Mouse (Mus musculus) frontal cortex, adult 2 months (tissue): ENCODE data around the gene Ccl8. TPM values are rescaled to one million over a fixed set of nuclear protein-coding genes. Genes with fewer than 3 reads are reported as not detected.

Experiments
- DNase-seq, 2 experiments: peaks; one replicate each; pipeline ENCODE4 v3.0.0; 2022; ENCODE audit warnings: low spot score in 1 of 2; ENCODE audit errors: extremely low spot score in 1 of 2
- polyA plus RNA-seq: library from polyadenylated mRNA; depleted of rRNA; stranded (reverse); fragments of >200 nt; gene quantifications from 2 replicates; pipeline ENCODE4 v1.2.3, GENCODE M21; 2012; rRNA removed

Ccl8 gene
- 0.24 and 0.36 TPM in 2 replicates for polyA plus RNA-seq

DNA sequence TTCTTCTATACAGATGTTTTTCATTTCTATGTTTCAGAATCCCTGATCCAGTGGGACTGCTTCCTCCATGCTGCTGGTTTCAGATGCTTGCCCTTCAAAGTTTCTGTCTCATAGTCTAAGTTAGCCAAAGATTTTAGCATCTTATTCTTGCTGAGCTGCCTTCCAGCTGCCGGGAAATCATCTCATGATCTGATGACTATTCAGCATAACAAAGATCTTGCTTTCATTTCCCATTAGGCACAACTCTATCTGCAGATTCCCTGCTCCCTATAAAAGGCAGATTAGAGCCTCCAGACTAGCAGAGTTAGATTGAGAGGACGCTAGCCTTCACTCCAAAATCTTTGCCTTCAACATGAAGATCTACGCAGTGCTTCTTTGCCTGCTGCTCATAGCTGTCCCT, at the start of gene Ccl8:
Ccl8 (plus strand) TSS at position 301 of the 400 bp plus-strand sequence.
- no peak for DNase-seq

DNA sequence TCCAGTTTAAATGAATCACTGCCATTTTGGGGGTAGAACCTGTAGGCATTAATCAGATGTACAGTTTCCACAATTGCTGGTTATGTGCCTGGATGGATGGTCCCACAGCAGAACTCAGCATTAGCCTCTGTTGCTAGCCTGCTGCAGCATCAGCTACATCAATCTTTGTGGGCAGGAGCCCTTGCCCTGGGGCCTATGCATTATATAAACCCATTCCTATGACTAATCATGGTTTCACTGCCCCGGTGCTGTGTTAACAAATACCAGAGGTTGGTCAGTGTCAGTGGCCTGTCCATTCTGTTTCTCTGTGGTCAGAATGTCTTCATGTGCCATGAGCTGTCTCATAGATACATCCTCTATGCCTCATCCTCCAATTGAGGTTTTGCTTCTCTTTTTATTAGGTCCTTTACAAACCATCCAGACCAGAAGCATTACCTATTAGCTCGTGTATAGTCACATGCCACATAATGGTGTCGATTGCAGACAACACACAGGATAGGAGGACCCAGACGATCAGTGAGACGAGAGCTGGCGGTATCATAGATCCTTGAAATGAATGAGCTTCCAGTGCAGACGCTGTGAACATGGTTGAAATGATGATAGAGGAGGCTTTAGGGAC, 47.9 kb upstream of the Ccl8 start:
- no peak for DNase-seq

DNA sequence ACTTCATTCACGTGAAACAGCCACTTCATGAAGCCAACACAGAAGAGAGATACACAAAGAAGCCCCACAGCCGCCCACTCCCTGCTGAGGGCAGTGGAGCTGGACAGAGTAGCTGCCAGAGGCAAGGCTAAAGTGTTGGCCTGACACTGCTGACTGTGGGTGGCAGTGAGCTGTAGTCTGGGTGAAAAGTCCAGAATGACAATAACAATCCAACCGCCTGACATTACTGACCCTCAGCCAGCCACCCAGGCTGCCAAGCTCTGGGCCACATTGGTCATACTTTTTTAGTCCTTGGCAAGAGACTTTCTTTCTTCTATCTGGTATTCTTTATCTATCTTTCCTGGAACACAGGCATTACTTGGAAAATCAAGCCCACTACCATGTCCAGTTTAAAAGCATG, 43.9 kb upstream of the Ccl8 start:
- DNase-seq: no peak

DNA sequence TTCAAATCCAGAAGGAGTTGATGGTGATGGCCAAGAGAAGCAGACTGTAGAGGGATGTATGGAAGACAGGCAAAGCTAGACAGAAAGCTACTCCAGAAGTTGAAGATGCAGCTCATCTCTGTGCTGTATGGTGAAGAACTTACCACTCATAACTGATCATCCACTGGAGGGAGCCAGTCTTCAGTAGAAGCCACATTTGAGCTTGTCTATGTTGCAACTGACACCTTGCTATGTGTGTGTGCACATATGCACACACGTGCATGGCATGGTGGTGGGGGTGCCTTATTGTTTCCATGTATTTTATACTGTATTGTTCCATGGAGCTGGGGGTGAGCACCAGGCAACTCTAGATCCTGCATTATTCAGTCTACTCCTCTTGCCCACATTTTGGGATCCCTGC, 42.6 kb upstream of the Ccl8 start:
- DNase-seq: peak in 1 of 2 experiments; percentile 7

DNA sequence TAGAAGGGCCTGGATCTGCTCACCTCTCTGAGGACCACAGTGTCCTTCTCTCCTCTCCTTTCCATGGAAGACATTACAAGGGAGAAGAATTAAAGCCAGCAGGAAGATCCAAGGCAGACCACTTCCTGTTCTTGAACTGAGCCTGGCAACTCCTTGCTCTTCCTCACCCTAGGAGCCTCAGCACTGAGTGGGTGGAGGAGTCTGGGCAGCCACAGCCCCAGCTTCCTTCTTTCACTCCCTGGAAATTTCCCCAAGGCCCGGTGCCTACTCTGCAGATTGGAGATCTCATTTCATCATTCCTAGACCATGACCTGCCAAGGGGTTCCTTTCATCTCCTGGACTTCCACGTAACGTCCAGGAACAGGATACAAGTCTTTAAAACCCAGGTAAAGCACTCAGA, 42.0 kb upstream of the Ccl8 start:
- no peak for DNase-seq

DNA sequence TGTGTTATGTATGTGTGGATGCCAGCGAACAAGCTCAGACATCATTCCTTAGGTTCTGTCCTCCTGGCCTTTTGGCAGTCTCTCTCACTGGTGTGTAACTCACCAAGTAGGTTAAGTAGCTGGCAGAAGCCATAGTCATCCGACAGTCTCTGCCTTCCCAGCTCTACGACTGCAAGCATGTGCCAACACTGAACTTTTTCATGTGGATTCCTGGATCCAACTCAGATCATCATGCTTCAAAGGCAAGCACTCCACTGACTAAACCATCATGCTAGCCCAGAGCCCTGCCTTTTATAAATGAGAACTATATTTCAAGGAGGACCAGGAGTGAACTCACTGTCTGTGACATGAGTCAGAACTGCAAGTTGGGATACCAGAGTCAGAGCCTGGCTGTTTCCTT, 41.3 kb upstream of the Ccl8 start:
- DNase-seq: no peak

DNA sequence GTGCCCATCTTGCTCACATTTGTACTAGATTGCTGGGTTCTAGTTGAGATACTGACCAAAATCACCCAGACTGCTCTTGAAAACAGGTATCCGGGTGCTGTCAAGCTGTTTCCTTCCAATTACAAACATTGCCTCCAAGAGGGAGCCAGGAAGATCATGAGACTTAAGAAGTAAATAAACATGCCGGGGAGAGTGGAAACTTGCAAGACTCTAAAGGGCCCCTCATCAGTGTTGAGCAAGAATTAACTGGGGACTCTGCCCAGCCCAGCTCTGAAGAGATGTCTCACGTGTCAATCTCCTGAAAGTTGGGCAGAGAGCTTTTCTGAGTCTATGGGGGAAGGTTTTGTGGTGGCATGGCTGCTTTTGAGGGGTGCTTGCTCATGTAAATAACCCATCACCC, 38.0 kb upstream of the Ccl8 start:
- DNase-seq: no peak

DNA sequence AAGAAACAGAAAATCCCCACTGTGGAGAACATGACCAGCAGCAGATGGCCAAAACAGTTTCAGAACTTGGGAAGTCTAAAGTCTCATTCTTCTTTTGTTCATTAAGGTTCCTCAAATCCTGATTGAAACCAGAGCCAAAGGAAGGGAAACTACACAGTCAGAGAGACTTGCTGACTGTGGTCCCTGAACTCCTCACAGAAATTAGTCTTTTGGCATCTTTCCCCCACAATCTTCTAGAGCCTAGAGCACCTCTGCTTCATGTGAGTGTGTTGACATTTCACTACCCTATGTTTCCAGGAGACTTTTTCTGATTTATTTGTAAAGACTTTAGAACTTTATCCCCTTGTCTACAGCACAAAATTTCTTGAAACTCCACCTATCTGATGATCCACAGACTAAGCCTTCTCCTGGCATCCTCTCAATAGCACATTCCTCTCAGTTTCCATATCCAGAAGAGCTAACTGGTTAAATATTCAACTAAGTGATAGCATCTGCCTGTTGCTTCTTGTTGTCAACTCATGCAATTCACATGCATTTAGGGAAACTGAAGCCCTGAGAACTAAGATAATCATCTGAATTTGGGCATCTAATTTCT, 36.8 kb upstream of the Ccl8 start:
- no peak for DNase-seq

DNA sequence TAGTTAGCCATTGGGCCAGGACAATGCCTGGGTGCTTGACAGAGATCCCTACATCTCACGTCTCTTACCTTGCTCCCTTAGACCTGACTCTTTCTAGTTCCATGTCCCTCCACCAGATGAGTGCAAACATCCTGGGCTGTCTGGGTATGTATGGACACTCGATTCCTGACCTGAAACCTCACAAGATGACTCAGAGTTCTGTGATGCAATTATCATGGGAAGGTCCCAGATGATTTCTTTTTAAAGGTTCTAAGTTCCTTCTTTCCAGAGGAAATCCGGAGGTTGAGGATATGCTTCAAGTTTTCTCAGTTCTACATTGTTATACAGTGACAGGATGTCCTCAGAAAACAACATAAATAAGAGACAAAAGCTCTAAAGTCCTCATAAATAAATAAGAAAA, 34.1 kb upstream of the Ccl8 start:
- DNase-seq: no peak

DNA sequence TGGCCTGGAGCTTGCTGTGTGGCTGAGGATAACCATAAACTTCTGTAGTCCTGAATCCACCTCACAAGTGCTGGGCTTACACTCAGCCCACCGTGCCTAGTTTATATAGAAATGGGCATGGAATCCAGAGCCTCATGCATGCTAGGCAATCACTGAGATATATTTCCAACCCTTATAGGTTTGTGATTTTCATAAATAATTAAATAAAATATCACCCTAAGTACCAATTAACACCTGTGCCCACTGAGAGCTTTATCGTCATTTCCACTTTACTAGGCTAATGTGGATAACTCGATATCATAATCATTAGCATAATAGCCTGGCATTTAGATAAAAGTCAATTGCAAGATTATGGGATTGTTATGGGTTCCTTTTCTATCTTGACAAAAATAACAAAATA, 30.6 kb upstream of the Ccl8 start:
- no peak for DNase-seq

DNA sequence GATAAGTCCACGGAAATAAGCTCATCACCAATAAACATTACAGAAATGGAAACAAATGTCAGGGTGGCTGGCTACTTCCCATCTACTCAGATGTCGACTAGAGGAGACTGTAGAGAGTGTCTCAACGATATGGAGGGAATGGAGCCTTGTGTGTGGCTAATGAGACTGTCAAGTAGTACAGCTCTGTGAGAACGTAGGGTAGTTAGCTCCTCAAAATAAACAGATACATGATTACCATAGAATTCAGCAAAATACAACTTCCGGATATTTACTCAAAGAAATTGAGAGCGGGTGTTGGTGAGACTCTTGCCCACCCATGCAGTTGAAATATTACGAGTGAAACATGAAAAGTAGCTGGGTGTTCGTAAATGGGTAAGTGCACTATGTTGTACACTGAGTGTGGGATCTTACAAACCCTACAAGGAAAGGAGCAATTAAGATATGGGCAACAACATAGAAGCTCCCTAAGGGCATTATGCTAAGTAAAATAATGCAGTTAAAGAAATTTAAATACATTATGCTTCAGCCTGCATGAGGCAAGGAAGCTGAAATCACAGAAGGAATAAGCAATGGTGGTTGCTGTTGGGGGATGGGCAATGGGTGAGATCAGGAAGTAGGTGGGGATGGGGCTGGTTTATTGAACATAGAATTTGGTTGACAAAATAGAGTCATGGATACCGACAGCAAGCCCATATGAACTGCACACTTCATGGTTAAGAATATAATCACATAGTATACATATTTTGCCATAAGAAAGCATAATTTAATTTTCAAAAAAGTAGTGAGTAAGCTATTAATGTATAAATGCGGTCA, 15.3 kb upstream of the Ccl8 start:
- DNase-seq: no peak

DNA sequence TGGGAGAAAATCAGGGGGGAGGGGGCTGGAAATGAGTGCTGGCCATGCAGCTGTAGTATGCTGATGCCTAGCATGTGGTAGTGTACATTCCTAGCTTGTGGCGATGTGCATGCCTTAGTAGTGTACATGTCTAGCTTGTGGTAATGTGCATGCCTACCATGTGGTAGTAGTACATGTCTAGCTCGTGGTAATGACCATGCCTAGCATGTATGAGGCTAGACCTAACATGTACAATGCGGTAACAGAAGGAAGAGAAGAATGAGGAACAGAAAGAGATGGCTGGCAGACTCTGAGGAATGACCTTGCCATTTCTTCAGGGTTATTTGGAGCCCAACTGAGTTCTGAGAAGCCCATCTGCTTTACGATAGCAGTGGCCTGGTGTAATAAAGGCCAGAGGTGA, 13.9 kb upstream of the Ccl8 start:
- DNase-seq: no peak

DNA sequence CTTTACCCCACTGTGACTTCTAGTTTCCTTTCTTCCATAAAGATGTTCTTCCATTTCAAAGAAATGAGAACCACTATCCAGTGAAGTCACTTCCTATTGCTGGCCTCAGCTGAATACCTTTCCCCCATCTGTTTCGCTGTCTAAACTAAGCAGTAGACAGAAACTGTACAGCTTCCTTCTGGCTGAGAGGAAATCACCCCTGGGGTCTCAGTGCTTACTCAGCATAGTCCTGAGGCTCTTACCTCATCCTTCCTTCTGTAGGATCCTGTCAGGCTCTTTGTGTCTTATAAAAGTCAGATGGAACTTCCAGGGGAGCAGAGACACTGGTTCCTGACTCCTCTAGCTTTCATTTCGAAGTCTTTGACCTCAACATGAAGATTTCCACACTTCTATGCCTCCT, 13.5 kb upstream of the Ccl8 start, which contains the start of gene Ccl12:
Ccl12 (plus strand) TSS at position 317 of the 400 bp plus-strand sequence.
- no peak for DNase-seq

DNA sequence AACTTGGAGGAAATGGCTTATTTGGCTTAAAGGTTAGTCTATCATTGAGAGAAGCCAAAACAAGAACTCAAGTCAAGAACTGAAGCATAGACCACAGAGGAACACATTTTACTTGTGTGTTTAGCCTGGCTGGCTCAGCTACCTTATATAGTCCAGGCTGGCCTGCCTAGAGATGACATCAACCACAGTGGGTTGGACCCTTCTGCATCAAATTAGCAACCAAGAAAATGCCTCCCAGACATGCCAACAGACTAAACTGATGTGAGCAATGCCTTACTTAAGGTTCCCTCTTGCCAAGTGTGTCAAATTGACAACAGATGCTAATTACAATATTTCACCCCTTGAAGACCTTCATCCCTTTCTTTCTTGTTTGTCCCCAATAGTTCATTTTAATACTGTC, 5.4 kb upstream of the Ccl8 start:
- DNase-seq: no peak

DNA sequence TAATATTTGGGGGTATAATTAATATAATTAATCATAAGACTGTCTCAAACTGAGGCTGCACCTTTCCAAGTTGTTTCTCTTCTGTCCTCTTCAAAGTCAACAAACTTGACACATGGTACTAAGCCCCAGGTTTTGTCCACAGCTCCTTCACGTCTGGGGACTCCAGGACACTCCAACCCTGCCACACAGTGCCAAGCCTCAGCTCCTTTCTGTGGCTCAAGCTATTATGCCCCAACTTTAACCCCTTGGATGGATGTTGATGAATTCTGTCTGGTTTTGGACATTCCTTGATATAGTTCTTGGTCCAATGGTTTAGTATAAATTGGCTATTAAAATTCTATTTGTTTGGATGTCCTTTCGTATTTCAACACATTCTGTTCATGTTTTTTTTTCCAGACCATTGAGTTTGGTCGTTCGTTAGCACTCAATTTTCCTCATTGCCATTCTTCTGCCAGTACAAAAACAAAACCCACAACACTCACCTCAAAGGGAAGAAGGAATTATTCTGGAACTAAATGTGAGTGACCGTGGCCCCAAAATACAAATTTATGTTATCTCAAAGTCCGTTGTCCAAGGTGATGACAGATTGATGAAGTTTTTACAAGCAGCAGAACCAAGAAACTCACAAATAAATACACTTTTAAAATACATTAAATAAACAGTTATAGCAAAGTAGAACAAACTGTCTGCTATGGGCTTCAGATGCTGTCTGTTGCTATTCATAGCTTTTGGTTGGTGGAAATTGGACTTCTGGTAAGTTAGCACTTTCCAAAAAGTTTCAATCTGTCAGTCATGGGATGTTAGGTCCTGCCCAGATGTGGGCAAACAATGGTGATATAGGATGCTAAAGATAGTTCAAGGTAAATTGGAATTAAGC, 4.4 kb upstream of the Ccl8 start:
- no peak for DNase-seq

DNA sequence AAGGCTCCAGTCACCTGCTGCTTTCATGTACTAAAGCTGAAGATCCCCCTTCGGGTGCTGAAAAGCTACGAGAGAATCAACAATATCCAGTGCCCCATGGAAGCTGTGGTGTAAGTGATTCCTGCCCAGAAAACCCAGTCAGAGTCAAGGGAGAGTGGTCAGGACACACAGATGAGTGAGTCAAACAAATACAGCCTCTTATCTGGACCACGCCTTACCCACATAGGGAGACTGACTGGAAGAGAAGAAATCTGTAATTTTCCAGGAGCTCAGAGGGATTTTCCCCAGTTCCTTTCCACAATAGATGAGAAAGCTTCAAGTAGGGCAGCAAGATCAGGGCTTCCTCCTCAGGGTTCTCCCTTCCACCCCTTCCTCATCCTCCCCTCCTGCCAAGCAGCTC, 1.1 kb downstream of the Ccl8 start:
- DNase-seq: no peak

DNA sequence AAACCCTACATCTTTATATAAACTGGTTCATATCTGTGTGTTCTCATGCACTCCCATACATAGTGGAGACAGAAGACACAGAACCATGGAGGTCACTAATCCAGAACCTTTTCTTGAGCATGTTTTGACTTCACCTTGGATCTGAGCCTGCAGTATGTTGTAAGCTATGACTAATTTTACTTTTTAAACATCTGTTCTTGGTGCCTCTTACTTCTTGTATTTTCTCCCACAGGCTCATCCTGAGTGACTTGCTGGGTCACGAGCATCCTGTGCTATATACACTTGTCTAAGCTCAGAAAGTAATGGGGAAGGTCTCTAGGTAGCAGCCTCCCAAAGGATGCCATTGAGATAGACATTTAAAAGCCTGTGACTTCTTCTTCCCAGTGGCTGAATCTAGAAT, 18.0 kb downstream of the Ccl8 start:
- no peak for DNase-seq

DNA sequence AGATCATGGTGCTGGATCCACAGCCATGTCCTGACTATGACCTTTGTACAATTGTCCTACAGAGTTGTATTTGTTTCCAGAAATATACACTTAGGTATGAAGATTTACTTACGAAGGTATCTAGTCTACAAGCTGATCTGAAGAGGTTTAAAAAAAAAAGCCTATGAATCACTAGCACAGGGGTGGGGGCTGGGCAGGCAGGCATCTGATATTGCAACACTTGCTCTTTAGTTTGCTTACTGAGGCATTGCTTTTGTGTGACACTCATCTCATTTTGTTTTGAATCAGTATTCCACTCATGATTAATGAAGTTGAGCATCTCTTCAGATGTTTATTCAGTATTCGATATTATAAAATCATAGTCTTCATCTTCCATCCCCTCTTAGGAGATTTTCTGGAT, 21.2 kb downstream of the Ccl8 start:
- DNase-seq: no peak

DNA sequence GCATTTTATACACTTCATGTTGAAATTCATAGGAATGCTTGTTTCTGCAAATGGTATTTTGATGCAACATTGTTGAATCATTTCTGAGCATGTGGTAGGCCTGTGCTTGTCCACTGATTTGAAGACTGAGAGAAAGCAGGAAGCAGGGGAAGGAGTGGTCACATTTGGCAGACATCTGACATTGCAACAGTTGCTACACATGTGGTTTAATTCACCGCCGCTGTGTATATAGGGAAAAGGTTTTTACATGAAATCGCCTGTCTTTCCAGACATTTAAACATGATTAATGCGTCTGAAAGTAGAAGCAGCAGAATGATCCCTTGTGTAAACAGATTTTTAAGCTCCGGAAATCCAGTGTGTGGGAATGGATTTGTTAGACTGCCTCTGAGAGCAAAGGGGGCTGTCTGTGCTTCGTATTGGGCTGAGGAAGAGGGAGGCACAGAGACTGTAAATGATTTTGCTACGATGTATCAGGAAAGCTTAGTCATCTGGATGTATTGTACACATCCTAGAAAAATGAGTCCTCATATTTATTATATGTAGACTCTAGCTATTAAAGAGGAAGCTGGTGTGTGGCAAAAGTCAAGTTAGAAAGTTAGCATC, 24.6 kb downstream of the Ccl8 start:
- no peak for DNase-seq

DNA sequence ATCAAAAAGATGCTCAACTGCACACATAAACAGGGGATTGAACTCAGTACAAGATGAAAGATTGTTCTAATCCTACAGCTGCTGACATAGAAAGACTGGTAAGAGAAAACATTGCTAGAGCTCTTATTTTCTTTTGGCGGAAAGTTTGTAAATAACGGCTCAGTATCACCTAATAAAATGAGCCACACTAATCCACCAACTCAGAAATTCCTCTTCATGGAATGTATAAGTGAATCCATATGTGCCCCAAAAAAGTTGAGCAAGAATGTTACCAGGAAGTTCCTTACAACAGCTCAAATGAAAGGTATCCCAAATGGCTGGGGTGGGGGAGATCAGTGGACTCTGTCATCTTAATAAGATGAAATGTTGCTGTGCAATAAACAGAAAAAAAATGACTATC, 44.1 kb downstream of the Ccl8 start:
- no peak for DNase-seq

DNA sequence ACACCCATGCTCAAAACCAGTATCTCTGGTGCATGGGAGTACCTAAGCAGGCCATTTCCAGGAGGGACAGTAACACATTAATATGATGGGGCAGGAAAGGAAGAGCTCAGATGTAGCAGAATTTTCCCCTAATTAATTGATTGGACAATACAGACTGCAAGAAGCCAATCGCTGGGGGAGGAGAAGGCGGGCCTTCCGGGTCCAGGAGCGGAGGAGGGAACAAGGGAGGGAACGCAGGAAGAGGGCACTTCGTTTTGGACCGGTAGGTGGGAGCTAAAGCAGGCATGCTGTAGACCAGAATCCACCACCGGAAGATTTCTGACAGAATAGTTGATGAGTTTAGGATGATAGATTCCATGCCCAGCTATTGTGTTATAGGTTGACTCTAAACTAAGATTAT, 48.3 kb downstream of the Ccl8 start:
- no peak for DNase-seq
